Mouse (Mus musculus) ES-Bruce4 (cell line): Measurements from ENCODE around the gene Slc48a1. TPM values are rescaled to one million over a fixed set of nuclear protein-coding genes. Genes with fewer than 3 reads are reported as not detected.

Experiments
- H3K27ac ChIP-seq: 2 replicates; pipeline ENCODE4 v1.5.1; 2012; ENCODE audit warnings: low read length, inconsistent platforms; ENCODE audit not compliant: insufficient read depth
- H3K27me3 ChIP-seq: 2 replicates; pipeline ENCODE4 v1.6.1; 2012; ENCODE audit warnings: mild to moderate bottlenecking, low read length, inconsistent platforms; ENCODE audit not compliant: control insufficient read depth, poor library complexity, insufficient read depth, severe bottlenecking
- H3K36me3 ChIP-seq: 2 replicates; pipeline ENCODE4 v1.6.1; 2012; ENCODE audit warnings: inconsistent platforms, mild to moderate bottlenecking, low read length, moderate library complexity; ENCODE audit not compliant: control insufficient read depth, poor library complexity, insufficient read depth, severe bottlenecking
- H3K4me1 ChIP-seq: one replicate; pipeline ENCODE4 v1.8.1; 2011; ENCODE audit warnings: low read length; ENCODE audit not compliant: control insufficient read depth, insufficient read depth
- H3K4me3 ChIP-seq: 2 replicates; pipeline ENCODE4 v1.5.1; 2011; ENCODE audit warnings: low read depth, mild to moderate bottlenecking, low read length
- H3K9ac ChIP-seq: 2 replicates; pipeline ENCODE4 v1.6.1; 2012; ENCODE audit warnings: low read depth, mild to moderate bottlenecking, inconsistent platforms; ENCODE audit not compliant: poor library complexity, severe bottlenecking
- H3K9me3 ChIP-seq: replicated peaks from 2 replicates; pipeline ENCODE4 v1.6.1; 2012; ENCODE audit warnings: mild to moderate bottlenecking, low read length, inconsistent platforms; ENCODE audit not compliant: control insufficient read depth, poor library complexity, insufficient read depth, severe bottlenecking
- CTCF ChIP-seq: IDR thresholded peaks from one replicate; pipeline ENCODE4 v1.8.1; 2011; ENCODE audit warnings: low read depth, low read length
- EP300 ChIP-seq: IDR thresholded peaks from 2 replicates; pipeline ENCODE4 v1.6.1; 2011; ENCODE audit warnings: low read depth, low read length; ENCODE audit not compliant: insufficient read depth
- POLR2A ChIP-seq: IDR thresholded peaks from one replicate; pipeline ENCODE4 v1.8.1; 2011; ENCODE audit warnings: low read length; ENCODE audit not compliant: insufficient read depth
- polyA plus RNA-seq: library from polyadenylated mRNA; stranded (reverse); fragments of >200 nt; gene quantifications from 2 replicates; pipeline ENCODE4 v1.2.4, GENCODE M21; 2011; ENCODE audit warnings: low read depth; ENCODE audit not compliant: missing spikeins, insufficient read depth, insufficient read length

Slc48a1 gene
- polyA plus RNA-seq, 1 experiment, result 17.2 TPM

- no peaks in the 10 kb centered on the region for H3K36me3 ChIP-seq
- H3K27me3 ChIP-seq, result no peaks in the 10 kb centered on the region
- TF ChIP-seq POLR2A (no peak), EP300 (no peak), CTCF (no peak)
- no peak overlapping the region for H3K27ac ChIP-seq
- H3K9me3 ChIP-seq, result no peaks in the 10 kb centered on the region
- no peak overlapping the region for H3K4me3 ChIP-seq
- no peaks in the 10 kb centered on the region for H3K4me1 ChIP-seq
- H3K9ac ChIP-seq, result no peak overlapping the region
Measured at GRCm38 (mm10) chr15:97824042-97824441, 45.7 kb downstream of the Slc48a1 start.

GRCm38 (mm10) chr15:97825071-97825940 is 47.0 kb downstream of the Slc48a1 start:
- H3K9ac ChIP-seq, result 0 out of 2 replicates have a peak overlapping the region, but pooled peaks have one; percentile 2
- H3K27me3 ChIP-seq, result no peaks in the 10 kb centered on the region
- peak overlapping the region; percentile 13 for H3K4me3 ChIP-seq
- no peaks in the 10 kb centered on the region for H3K4me1 ChIP-seq
- TF ChIP-seq CTCF (peak; percentile 17), POLR2A (no peak), EP300 (no peak)
- no peak overlapping the region for H3K27ac ChIP-seq
- no peaks in the 10 kb centered on the region for H3K9me3 ChIP-seq
- H3K36me3 ChIP-seq, result no peaks in the 10 kb centered on the region

GRCm38 (mm10) chr15:97825941-97826587 is 47.7 kb downstream of the Slc48a1 start:
- H3K4me1 ChIP-seq, result no peaks in the 10 kb centered on the region
- peaks cover 4% of the 10 kb centered on the region; the same call in 1 of the 2 replicates for H3K27me3 ChIP-seq
- H3K4me3 ChIP-seq, result peak overlapping the region; percentile 13; the same call in 1 of the 2 replicates
- H3K9ac ChIP-seq, result no peak overlapping the region
- TF ChIP-seq POLR2A, result no peak
- no peak for TF ChIP-seq CTCF
- TF ChIP-seq EP300, result no peak
- H3K27ac ChIP-seq, result no peak overlapping the region
- H3K9me3 ChIP-seq, result no peaks in the 10 kb centered on the region
- H3K36me3 ChIP-seq, result no peaks in the 10 kb centered on the region

GRCm38 (mm10) chr15:97826588-97827261 is 48.4 kb downstream of the Slc48a1 start:
- TF ChIP-seq CTCF (no peak), POLR2A (no peak), EP300 (no peak)
- Histone ChIP-seq H3K27ac (no peak overlapping the region), H3K27me3 (peaks cover 6% of the 10 kb centered on the region; the same call in 1 of the 2 replicates), H3K9me3 (no peaks in the 10 kb centered on the region), H3K4me1 (no peaks in the 10 kb centered on the region), H3K9ac (no peak overlapping the region), H3K36me3 (no peaks in the 10 kb centered on the region), H3K4me3 (no peak overlapping the region)

GRCm38 (mm10) chr15:97827401-97827800 is 49.1 kb downstream of the Slc48a1 start:
- H3K27me3 ChIP-seq, result peaks cover 6% of the 10 kb centered on the region; the same call in 1 of the 2 replicates
- H3K9ac ChIP-seq, result no peak overlapping the region
- no peaks in the 10 kb centered on the region for H3K9me3 ChIP-seq
- no peaks in the 10 kb centered on the region for H3K36me3 ChIP-seq
- H3K27ac ChIP-seq, result no peak overlapping the region
- TF ChIP-seq POLR2A (no peak), CTCF (no peak), EP300 (no peak)
- no peak overlapping the region for H3K4me3 ChIP-seq
- H3K4me1 ChIP-seq, result no peaks in the 10 kb centered on the region
